Mouse (Mus musculus) granulocyte monocyte progenitor cell, adult 5-6 weeks (primary cell): ENCODE results near the gene Zfp93. TPM values are rescaled to one million over a fixed set of nuclear protein-coding genes. Genes with fewer than 3 reads are reported as not detected.

Experiments used
- ATAC-seq: replicated peaks from 2 replicates; pipeline ENCODE4 v1.8.0; 2016; ENCODE audit warnings: mild to moderate bottlenecking, moderate TSS enrichment, inconsistent platforms; ENCODE audit not compliant: poor library complexity, severe bottlenecking
- total RNA-seq, 2 experiments: library from RNA; stranded (forward) in 1 of 2; stranded (reverse) in 1 of 2; fragments of 200-712, 200-1000 nt in 1 of 2; fragments of >200 nt in 1 of 2; fragmentation: Nextera tagmentation in 1 of 2; gene quantifications; 2 replicates each; pipeline ENCODE4 v1.2.3; 2014 to 2017

Zfp93 gene
- total RNA-seq, 2 experiments from 2014 or later, result 1.1 to 3.9 TPM

- no peak for ATAC-seq
These were observed 20.0 kb downstream of the Zfp93 start for GRCm38 (mm10) chr7:24290106-24290693.

GRCm38 (mm10) chr7:24291387-24292090 lies 21.3 kb downstream of the Zfp93 start:
- ATAC-seq, result no peak

DNA sequence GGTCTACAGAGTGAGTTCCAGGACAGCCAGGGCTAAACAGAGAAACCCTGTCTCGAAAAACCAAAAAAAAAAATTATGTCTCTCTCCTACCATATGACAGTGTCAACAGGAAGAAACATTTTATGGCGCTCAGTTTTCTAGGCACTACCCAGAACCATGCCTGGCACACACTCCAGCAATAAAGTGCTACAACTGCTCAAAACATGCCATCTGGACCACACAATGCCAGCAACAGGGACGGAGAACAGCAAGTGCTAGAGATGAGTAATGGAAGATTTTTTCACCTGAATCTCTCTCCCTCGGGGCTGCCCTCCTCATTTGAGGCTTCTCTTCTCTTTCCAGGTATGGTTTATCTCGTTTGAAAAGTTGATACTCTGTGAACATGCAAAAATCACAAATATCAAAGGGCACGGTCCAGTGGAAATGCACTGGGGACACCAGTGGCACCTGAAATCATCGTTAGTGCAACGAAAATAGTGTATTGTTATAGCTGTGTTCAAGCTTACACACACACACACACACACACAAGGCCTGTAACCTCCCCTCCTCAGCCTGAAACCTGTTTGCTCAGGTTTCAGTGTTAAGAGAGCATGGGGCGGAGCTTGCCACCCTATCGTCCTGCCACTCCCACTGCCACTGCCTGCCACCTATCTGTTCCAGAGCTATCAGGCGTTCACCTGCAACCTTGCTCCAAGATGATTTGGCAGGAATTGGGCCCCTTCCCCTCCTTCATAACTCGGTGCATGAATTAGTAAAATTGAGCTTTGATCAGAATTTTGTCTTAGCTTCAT lies 23.0 kb downstream of the Zfp93 start:
- ATAC-seq, result no peak

DNA sequence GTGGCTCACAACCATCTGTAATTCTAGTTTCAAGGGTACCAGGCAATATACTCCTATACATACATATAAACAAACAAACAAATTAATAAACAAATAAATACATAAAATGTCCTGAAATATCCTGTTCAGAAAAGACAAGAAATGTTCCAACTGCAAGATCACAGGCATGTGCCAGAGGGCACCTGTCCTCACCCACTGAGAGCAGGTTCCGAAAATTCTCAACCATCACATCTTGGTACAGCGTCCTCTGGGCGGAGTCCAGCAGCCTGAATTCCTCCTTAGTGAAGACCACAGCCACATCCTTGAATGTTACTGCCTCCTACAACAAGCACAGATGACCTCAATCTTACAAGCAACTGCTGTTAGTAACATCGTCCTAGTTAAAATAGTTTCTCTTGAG lies 24.5 kb downstream of the Zfp93 start:
- no peak for ATAC-seq

DNA sequence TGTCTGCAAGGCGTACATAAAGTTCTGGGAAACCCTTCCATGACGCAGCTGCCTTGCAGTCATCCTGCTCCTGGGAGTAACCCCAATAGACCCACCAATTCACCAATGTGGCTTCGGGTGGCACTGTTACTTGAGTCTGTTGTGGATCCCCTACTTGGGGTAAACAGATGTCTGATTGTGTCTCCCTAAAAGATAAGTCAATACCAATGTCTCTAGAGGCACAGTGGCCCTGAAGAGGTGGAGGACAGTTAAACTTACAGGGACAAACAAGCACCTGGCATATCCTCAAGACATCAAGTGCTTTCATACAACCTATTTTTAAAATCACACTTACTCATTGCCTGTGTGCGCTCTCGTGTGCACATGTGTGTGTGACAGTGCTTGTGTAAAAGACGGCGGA lies 25.2 kb downstream of the Zfp93 start:
- no peak for ATAC-seq

GRCm38 (mm10) chr7:24296386-24296785 lies 26.2 kb downstream of the Zfp93 start:
- no peak for ATAC-seq

DNA sequence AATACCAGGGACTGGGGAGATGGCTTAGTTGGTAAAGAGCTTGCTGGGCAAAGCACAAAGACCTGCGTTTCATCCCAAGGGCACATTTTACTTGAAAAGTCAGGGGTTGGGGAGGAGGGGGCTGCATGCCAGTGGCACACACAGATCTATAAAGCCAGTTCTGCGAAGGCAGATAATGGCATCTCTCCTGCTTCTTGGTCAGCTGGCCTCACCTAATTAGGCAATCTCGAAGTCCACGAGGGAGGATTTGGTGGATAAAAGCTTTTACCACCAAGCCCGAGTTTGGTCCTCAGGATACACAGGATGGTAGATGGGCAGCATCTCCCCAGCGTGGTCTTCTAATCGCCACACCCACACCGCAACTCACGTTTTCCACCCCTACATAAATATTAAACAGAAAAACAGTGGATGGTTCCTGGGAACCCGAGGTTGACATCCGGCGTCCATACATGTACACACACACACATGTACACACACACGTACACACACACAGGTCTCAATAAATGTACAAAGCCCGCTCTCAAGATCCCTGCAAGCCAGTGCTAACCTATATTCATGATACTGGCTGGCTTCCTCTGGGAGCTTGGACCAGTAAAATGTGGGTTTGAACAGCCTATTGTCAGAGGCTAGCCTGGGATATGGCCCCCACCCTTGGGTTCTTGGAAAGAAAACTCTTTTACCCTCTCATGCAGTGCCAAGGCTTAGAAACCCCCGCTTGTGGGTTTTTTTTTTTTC lies 27.3 kb downstream of the Zfp93 start:
- ATAC-seq, result no peak

DNA sequence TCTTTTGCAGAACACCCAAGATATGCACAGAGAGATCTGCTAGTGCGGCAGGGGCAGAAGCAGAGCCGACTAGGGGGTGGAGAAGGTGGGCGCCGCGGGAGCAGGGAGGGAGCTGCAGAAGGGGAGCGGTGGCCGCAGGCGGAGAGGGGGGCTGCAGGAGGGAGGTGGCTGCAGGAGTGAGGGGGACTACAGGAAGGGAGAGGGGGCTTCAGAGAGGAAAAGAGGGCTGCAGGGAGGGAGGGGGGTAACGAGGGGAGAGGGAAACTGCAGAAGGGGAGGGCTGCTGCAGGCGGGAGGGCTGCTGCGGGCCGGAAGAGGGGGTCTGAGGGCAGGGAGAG lies 28.4 kb downstream of the Zfp93 start:
- ATAC-seq, result no peak

DNA sequence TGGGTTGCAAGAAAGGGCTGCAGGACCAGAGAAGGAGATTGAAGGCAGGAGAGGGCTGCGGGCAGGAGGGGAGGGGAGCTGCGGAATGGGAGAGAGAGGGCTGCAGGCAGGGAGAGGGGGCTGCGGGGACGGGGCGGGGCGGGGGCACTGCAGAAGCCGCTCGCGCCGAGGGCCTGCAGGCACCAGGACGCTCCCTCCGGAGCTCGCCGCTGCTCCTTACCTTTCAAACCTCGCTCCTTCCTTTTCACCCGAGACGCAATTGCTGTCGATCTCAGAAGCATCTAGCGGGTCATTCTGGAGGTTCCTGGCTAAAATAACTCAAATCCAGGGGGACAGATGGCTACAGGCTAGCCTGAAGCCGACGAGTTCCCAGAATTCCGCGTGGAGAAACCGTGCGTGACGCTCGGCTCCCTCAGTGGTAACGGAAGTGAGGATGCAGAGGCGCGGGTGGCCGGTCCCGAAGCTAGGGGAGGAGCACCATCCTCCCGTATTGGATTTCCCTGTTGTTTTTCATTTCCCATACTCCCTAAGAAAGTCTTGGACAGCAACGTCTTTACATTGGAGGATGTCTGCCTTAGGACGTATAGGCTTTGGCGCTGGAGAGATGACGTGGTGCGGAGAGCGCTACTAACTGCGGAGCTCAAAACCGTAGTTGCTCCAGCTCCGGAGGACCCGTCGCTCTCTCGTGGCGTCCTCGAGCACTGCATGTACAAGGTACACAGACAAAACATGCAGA lies 28.9 kb downstream of the Zfp93 start:
- peak; percentile 89 for ATAC-seq

DNA sequence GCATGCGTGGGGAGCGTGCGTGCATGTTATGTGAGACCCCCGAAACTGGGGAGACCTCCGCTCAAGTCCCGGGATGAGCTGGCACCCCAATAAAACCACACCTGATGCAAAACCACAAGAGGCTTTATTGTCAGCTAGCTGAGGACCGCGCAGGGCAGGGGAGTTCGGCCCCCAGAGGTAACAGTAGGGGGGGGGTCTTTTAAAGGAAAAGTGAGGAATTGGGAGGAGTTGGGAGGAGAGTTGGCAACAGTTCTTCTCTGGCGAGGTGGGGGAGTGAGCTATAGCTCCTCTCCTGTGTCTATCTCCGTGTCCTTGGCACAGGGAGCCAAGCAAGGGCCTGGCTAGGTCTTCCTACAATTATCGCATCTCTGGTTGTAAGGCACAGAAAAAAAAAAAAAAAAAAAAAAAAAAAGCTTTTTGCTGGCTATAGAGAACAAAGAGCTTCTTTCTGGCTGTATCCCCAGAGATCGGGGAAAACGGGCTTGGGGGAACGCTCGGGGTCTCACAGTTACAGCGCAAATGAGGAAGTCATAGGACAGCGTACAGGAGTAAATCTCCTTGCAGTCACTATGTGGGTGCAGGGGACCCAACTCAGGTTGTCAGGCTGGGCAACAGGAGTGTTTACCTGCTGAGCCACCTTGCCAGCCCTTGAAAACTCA lies 29.7 kb downstream of the Zfp93 start:
- peak; percentile 36; the same call in 1 of the 2 replicates for ATAC-seq

DNA sequence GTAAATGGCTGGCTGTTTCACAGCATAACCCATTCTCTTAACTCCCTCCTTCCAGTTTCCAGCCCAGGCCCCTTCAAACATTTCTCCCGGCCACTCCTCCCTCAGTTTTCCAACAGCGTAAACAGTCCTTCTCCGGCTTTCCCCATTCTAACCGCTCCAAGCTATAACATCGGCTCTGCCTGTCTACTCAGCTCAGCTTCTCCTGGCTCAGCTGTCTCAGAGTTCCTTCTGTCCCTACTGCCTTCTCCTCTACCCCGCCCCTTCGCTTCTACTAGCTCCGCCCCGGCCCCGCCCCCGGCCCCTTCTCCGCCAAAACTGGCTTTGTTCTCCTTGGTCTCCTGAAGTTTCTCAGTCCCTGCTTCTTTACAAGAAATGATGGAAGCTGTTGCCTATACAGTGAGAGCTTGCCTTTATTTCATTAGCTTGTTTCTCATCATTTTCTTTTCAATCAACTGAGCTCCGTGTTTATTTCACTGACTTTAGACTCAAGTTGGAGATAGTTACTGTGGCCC lies 30.6 kb downstream of the Zfp93 start, which contains the start of gene Zfp61:
Gene Zfp61 (minus strand): TSS at position 462 of the 512 bp plus-strand sequence.
- ATAC-seq, result peak; percentile 73

- ATAC-seq, result peak; percentile 58
These were observed 45.7 kb downstream of the Zfp93 start for GRCm38 (mm10) chr7:24315726-24316566.

- ATAC-seq, result peak; percentile 93
These were observed 46.4 kb downstream of the Zfp93 start, which contains the start of gene Zfp94 for GRCm38 (mm10) chr7:24316567-24317092. Gene Zfp94 (minus strand): TSS chr7:24316666.

GRCm38 (mm10) chr7:24318942-24319341 lies 48.7 kb downstream of the Zfp93 start:
- ATAC-seq, result no peak

- peak; percentile 39; the same call in 1 of the 2 replicates for ATAC-seq
These were observed 52.4 kb downstream of the Zfp93 start for GRCm38 (mm10) chr7:24322593-24322992.

- ATAC-seq, result no peak
These were observed 55.0 kb downstream of the Zfp93 start for GRCm38 (mm10) chr7:24325197-24325596.

DNA sequence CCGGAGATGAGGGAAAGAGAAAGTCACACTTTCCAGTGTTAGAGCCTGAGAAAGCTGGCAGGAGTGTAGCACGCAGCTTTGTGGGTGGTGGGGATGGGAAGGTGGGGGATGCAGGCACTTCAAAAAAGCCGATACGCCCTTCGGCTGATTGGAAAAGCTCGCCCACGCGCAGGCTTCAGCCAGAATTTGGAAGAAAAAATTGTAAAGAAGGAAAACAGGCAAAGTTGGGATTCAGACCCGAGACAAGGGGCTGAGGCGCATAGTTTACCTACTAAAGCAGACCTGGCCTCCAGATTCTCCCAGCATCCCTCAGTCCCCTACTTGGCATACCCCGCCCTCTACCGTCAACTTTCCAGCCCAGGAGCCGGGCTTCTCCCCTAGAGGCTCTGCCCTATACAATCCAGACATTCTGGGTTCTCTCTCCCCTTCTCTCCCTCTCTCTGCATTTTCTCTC lies 55.5 kb downstream of the Zfp93 start:
- no peak for ATAC-seq
